Mouse (Mus musculus) testis, adult 2 months (tissue): ENCODE measurements around the gene Hivep2.

ENCODE experiments used
- CTCF ChIP-seq: fragments of 200-500 bp; IDR thresholded peaks from 2 replicates; pipeline ENCODE4 v1.5.1; 2012; ENCODE audit warnings: low read depth, mild to moderate bottlenecking, inconsistent platforms, low read length, moderate library complexity; ENCODE audit not compliant: control insufficient read depth, insufficient read depth, insufficient replicate concordance
- POLR2A ChIP-seq: fragments of 200-500 bp; IDR thresholded peaks from 2 replicates; pipeline ENCODE4 v1.6.1; 2012; ENCODE audit warnings: low read depth, mild to moderate bottlenecking, inconsistent platforms, low read length, moderate library complexity; ENCODE audit not compliant: control insufficient read depth

GRCm38 (mm10) chr10:14050586-14050985 lies 84.7 kb downstream of the Hivep2 start:
- TF ChIP-seq CTCF = no peak
- TF ChIP-seq POLR2A = no peak
